Mouse (Mus musculus): ENCODE measurements at regions not wholly inside any gene's neighbourhood (a gene's known extent, or its start where the extent isn't known, plus 50 kb on each side); places are given as distances from the start of the nearest gene placed in this dataset.
A peak's percentile ranks its signal among the peaks of the same experiment; 100 is the strongest.

GRCm38 (mm10) chr1:73857497-73857896, 266.8 kb downstream of the Tns1 start:
- DNase-seq (ENCODE audit: low spot score): no peak

- DNase-seq (ENCODE audit: low spot score): no peak
These were observed 267.4 kb downstream of the Tns1 start for GRCm38 (mm10) chr1:73856811-73857210.

- no peak for DNase-seq (ENCODE audit: low spot score)
These were observed 268.9 kb downstream of the Tns1 start for GRCm38 (mm10) chr1:73855306-73855705.

GRCm38 (mm10) chr1:73853851-73854250, 270.4 kb downstream of the Tns1 start:
- DNase-seq (ENCODE audit: low spot score): no peak

GRCm38 (mm10) chr1:73850173-73851014, 273.9 kb downstream of the Tns1 start:
- no peak for DNase-seq (ENCODE audit: low spot score)

GRCm38 (mm10) chr1:73848370-73848769, 275.9 kb downstream of the Tns1 start:
- DNase-seq (ENCODE audit: low spot score): no peak

GRCm38 (mm10) chr1:73847126-73847525, 277.1 kb downstream of the Tns1 start:
- no peak for DNase-seq (ENCODE audit: low spot score)

GRCm38 (mm10) chr1:73845115-73845514, 279.1 kb downstream of the Tns1 start:
- no peak for DNase-seq (ENCODE audit: low spot score)

- no peak for DNase-seq (ENCODE audit: low spot score)
These were observed 279.7 kb downstream of the Tns1 start for GRCm38 (mm10) chr1:73844574-73844973.

GRCm38 (mm10) chr1:73839351-73839750, 284.9 kb downstream of the Tns1 start:
- DNase-seq (ENCODE audit: low spot score): no peak

GRCm38 (mm10) chr1:73836680-73837079, 287.6 kb downstream of the Tns1 start:
- DNase-seq (ENCODE audit: low spot score): no peak

GRCm38 (mm10) chr1:73834566-73834965, 289.7 kb downstream of the Tns1 start:
- DNase-seq (ENCODE audit: low spot score): no peak

- DNase-seq (ENCODE audit: low spot score): no peak
These were observed 293.6 kb downstream of the Tns1 start for GRCm38 (mm10) chr1:73830486-73831132.

- DNase-seq (ENCODE audit: low spot score): no peak
These were observed 295.3 kb downstream of the Tns1 start for GRCm38 (mm10) chr1:73828996-73829395.

- DNase-seq (ENCODE audit: low spot score): peak; percentile 74
These were observed 297.9 kb downstream of the Tns1 start for GRCm38 (mm10) chr1:73826243-73826930.

- DNase-seq (ENCODE audit: low spot score): no peak
These were observed 299.7 kb downstream of the Tns1 start for GRCm38 (mm10) chr1:73824406-73825184.

- no peak for DNase-seq (ENCODE audit: low spot score)
These were observed 300.5 kb downstream of the Tns1 start for GRCm38 (mm10) chr1:73823726-73824125.

- no peak for DNase-seq (ENCODE audit: low spot score)
These were observed 301.6 kb downstream of the Tns1 start for GRCm38 (mm10) chr1:73822616-73823015.

- DNase-seq (ENCODE audit: low spot score): no peak
These were observed 303.5 kb downstream of the Tns1 start for GRCm38 (mm10) chr1:73820701-73821100.

- DNase-seq (ENCODE audit: low spot score): no peak
These were observed 317.0 kb downstream of the Tns1 start for GRCm38 (mm10) chr1:73807206-73807605.

GRCm38 (mm10) chr1:73805156-73805555, 319.1 kb downstream of the Tns1 start:
- no peak for DNase-seq (ENCODE audit: low spot score)

GRCm38 (mm10) chr1:73799996-73800395, 324.3 kb downstream of the Tns1 start:
- no peak for DNase-seq (ENCODE audit: low spot score)

Data from left cerebral cortex, adult 11 months (tissue).